Mouse (Mus musculus): ENCODE data around the gene Rapgef2.

GRCm38 (mm10) chr3:79161093-79161723 lies 125.1 kb downstream of the Rapgef2 start:
- TF ChIP-seq CTCF (conservative IDR thresholded peaks at IDR 0.05; ENCODE audit: low read length) (no peak), NANOG (IDR thresholded peaks at IDR 0.05; ENCODE audit: borderline replicate concordance, low read length) (no peak), POU5F1 (IDR thresholded peaks at IDR 0.05; ENCODE audit: borderline replicate concordance, low read length) (no peak)

All from E14TG2a.4 (cell line).